Mouse (Mus musculus) frontal cortex, adult (tissue): ENCODE data around the gene Ppp1r14a.
A peak's percentile ranks its signal among the peaks of the same experiment; 100 is the strongest.

Source experiments
- ATAC-seq: cut with Nextera tagmentation; 2 replicates; pipeline ENCODE4 v1.9.2; 2017; ENCODE audit warnings: mild to moderate bottlenecking, moderate library complexity, mixed read lengths; ENCODE audit not compliant: low TSS enrichment

The Ppp1r14a gene

DNA sequence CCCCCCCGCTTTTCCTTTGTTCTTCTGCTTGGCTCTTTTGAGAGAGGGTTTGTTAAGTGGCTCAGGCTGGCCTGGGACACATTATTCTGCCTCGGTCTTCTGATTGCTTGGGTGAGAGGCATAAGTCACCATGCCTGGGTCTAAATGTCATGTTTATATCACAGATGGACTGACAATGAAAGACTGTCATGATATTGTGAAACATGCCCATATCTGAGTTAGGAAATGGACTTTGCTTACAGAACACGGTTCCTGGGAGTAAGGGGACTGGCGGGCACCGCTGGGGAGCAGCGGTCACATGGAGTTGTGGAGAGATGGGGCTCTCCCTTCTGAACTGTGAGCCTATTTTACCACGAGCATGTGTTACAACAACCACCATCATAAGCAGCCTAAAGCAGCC lies 45.0 kb downstream of the Ppp1r14a start:
- ATAC-seq = no peak

DNA sequence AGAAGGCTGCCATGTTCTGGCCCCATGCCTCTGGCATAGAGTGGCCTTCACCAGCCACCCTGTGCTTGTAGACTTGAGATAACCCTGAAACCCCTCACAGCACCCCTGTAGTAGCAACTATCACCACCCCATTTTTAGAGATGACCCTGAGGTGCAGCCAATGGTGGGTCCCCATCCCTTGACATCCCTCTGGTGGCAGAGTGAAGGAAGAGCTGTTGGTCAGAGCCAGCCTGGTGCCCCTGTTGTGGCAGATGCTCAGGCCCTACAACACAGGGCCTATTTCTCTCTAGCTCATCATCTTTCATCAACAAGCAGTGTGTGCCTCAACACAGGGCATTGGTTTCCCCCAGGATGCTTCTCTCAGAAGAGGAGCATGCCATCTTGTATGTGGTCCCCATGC lies 46.2 kb downstream of the Ppp1r14a start:
- no peak for ATAC-seq

DNA sequence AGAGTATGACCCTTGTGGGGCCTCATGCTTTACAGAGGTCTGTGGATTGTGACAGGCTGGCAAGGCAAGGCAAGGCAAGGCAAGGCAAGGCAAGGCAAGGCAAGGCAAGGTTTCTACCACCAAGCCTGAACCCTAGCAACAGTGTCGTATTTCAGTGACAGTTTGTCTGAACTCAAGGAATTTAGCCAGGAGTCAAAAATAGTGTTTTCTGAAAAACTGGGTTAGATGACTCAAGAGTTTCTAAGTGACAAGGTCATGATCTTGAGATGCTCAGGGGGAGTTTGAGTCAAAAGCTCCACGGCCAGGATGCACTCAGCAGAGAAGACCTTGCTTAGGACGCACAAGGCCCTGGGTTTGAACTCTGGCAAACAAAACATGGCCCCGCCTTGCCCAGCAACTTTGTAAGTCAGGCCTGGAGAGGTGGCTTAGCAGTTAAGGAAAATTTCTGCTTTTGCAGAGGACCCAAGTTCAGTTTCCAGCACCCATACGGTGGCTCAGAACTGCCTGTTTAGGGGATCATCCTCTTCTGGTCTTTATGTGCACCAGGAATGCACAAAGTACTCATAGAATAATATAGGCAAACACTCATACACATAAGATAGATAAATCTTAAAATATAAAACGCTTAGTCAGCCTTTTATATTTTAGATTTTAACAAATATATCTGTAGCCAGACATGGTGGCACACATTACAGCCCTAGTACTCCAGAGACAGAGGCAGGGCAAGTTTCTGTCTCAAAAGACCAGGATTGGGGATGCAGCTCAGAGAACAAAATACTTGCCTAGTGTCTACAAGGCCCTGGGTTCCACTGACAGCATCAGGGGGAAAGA lies 46.9 kb downstream of the Ppp1r14a start:
- ATAC-seq = no peak

DNA sequence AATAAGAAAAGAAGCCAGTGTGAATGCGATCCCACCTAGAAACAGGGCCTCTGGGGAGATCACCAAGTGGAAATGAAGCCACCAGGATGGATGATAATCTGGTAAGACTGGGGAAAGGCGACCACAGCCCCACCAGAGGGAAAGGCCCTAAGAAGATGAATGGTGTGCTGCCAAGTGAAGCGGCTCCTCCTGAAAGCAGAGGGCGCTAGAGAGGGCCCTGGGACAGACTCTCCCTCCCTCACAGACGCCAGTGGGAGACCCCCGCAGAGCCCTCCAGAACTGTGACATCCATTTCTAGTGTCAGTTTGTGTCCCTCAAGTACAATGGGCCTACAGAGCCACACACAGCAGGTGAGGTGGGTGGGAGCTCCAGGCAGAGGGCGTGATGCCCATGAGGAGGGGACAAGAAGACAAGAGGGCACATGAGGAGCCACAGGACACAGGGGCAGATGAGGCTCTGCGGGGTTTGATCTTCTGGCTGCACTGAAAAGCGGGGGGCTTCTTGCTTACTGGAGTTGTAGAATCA lies 47.7 kb downstream of the Ppp1r14a start:
- no peak for ATAC-seq

DNA sequence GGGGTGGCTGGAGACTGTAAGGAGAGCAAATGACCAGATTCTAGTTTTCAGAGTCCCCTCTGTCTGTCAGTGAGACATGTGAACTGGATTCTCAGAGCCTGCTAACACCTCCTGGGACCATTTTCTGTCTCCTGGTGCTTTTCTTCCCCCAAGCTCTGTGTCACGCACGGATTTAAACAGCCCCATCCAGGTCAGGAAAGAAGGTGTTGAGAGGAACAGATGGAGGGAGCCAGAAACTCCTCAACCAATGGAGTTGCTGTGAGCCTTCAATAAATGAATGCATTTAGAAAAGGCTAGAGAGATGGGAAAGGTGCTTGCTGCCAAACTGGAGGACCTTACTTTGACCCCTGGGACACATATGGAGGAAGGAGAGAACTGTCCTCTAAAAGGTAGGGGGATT lies 48.7 kb downstream of the Ppp1r14a start:
- ATAC-seq = peak; percentile 59

DNA sequence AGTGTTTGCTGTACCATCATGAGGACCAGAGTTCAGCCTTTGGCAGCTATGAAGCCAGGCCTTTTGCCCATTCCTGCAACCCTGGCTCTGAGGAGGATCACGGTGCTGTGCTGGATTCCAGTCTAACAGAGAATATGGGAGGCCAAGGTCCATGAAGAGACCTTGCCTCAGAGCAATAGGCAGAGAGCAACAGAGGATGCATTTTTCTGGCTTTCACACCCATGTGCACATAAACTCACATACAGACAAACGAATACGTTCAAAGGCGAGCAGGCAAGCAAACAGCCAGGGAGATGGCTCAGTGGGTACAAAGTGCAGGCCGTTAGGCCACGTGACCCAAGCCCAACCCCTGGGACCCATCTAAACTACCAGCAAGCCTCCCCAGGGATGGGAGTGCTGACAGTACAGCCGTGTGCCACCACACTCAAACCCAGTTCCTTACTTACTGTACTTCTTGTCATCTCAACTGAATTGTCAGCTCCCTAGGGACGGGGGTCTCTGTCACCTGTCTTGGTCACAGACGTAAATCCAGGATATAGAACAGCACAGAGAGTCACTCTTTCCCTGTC lies 49.3 kb downstream of the Ppp1r14a start:
- no peak for ATAC-seq

DNA sequence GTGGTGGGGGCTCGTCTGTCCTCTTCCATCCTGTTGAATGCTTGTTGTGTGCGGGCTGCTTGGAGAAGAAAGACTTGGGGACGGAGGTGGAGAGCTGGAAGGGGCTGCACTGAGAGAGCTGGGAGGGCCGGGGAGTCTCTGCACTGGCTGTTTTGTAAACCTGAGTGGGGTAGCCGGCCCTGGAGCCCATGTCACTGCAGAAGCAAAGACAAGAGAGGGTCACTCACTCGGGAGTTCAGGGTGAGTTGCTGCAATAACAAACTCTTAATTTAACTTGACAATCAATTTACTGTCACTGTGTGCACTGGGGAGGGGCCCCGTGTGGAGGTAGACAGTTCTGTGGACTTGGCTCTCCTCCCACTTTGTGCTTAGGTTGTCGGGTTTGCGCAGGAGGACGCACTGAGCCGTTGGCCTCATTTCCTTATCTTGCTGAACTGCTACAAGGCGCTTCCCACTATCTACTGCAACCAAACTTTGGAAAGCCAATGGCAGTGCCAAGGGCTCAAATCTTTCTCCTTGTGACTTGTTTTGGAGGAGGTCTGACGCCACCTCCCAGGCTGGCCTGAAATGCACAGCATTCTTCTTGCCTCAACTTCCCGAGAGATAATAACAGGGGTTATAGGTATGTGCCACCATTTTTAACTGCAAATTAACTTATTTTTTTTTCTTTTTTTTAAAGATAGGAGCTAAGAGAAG lies 50.0 kb downstream of the Ppp1r14a start:
- ATAC-seq = no peak

DNA sequence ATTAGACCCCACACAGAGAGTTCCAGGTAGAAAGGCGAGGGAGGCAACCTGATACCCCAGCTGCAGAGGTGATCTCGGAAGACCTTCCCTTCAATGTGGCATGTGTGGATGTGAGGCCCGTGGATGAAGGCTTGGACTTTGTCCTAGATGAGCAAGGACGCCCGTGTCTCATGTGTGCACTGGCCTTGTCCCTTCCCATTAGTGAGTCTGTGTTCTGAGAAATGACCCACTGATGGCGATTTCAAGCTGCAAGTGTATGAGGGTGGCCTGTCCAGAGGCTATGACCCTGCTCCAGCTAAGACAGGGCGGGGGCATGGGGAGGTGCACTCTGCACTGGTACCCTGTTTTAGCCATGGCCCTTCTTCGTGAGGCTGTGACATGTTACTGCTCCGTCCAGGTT lies 51.1 kb downstream of the Ppp1r14a start:
- ATAC-seq = no peak

DNA sequence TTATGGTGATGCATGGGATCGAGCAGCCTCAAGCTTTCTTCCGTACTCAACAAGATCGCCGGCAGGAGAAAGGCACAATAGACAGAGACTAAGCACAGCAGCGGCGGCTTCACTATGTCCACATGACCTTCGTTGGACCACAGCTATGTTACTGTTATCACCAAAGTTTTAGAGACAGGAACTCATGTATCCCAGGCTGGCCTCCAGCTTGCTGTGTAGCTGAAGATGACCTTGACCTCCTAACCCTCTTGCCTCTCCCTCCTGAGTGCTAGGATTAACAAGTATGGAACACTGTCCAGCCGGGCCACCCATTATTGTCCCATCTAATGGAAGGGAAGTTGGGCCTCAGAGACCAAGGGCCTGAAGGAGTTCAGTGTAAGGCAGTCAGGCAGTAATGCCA lies 51.7 kb downstream of the Ppp1r14a start:
- no peak for ATAC-seq

DNA sequence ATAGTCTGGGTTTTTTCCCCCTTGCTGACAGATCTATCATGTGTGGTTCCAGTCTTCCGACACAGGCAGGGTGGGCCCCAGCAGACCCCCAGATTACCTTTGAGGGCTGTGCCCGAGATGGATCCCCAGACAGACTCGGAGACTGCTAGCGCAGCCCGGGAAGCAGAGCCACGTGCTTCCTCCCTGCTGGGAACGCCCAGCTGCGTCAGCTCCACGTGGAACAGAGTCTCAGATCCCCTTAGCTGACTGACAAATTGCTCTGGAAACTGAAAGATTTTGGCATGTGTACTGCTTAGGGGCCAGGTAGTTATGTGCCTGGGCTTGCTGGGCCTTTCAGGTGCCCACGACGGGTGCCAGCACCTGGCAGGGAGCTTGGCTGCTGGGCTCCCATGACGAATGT lies 52.6 kb downstream of the Ppp1r14a start:
- ATAC-seq = no peak

DNA sequence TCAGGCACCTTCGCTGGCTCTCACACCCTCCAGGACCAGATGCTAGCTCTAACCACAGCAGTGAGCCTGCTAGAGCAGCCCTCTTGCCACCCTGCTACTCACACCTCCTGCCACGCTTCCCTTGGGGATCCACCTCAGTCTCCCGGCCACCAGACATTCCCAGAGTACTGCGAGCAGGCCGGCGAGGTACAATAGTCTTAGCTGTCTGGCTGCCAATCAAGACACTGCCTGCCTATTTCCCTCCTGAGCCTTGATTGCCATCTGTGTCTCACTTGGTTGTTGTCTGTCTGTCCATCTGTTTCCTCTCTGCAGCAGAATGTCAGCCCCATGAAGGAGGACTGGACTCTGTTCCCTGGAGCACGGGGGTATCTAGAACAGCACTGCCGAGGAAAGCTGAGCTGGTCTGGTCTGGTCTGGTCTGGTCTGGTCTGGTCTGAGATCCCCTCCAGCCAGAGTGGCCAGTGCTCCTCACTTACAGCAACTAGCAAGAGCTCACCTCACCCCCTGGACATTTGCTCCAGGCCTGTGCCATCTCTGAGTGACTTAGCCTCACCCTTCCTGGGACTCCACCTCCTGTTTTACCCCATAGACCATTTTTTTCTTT lies 53.5 kb downstream of the Ppp1r14a start:
- ATAC-seq = no peak
